25 mouse cellular contexts compared by ENCODE assay signal in the genomic region with DNA sequence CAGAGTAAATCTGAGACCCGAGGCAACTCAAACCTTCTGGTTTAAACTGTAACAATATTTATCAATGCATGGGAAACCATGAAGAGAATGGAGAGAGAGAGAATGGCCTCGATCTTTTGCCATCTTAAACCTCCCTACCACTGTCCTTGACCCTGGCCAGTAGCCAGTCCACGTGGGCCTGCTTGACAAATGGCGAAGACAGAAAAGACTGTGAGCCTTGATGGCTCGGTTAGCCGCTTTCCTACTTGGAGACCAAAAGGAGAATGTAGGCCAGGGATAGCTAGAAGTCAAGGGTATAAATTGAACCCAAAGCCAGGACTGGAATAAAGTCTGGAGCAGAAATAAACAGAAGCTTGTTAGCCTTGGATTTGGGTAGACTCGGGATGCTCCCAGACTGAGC. TPM values are rescaled to one million over a fixed set of nuclear protein-coding genes. Genes with fewer than 3 reads are reported as not detected.
A peak's percentile ranks its signal among the peaks of the same experiment; 100 is the strongest.
DNase-seq lines count a peak whose midpoint lies in the region; ATAC-seq and TF ChIP-seq lines count a peak whose summit lies in the region.
"Had no signal": no experiment of that assay in that cellular context is flagged by ENCODE, and none has a peak within 500 bp of the region (broad histone marks: within the 10 kb centered on the region; RNA-seq: fewer than 3 reads in every experiment).

No protein-coding gene starts in this region.

- H3K4me3 ChIP-seq in liver, embryonic 15.5 days (replicated peaks): no peak overlapping the region
- H3K4me3 ChIP-seq in MEL (ENCODE audit: control insufficient read depth in 1 of 2, insufficient read depth in 1 of 2, low read depth in 2 of 2, low read length in 2 of 2) (no peak overlapping the region; a peak in 1 of 4 replicates), macrophage (ENCODE audit: inconsistent target) (peak overlapping the region; percentile 82)
- H3K4me3 ChIP-seq: embryonic facial prominence, embryonic 13.5 days; forebrain, embryonic 10.5 days; heart, embryonic 13.5 days; hindbrain, embryonic 10.5 days; hindbrain, embryonic 15.5 days; kidney, embryonic 15.5 days; limb, embryonic 10.5 days; limb, embryonic 15.5 days; midbrain, embryonic 12.5 days; myocyte; neural tube, embryonic 12.5 days had no signal

- ATAC-seq in liver, embryonic 15.5 days (ENCODE audit: insufficient read depth): no peak
- ATAC-seq: forebrain, embryonic 16.5 days; inflammation-experienced regulatory T-cells, adult 6 months had no signal

- no peak overlapping the region for H3K9ac ChIP-seq in liver, embryonic 15.5 days
- H3K9ac ChIP-seq in MEL (ENCODE audit: control insufficient read depth, low read depth, low read length, poor library complexity, severe bottlenecking): no peak overlapping the region
- H3K9ac ChIP-seq: embryonic facial prominence, embryonic 13.5 days; heart, embryonic 13.5 days; hindbrain, embryonic 15.5 days; kidney, embryonic 15.5 days; limb, embryonic 15.5 days; midbrain, embryonic 12.5 days; neural tube, embryonic 12.5 days had no signal

- no peak for TF ChIP-seq POLR2A in MEL (IDR thresholded peaks at IDR 0.05; ENCODE audit: control insufficient read depth in 1 of 2, insufficient read depth in 1 of 2, low read depth in 1 of 2, low read length in 2 of 2, poor library complexity in 1 of 2)

- no peak for TF ChIP-seq EP300 in MEL (IDR thresholded peaks at IDR 0.05; ENCODE audit: low read depth in 1 of 2, low read length in 2 of 2)

- DNase-seq in liver (no peak), A20 (ENCODE audit: low read depth, low spot score) (peak; percentile 67), MEL (ENCODE audit: low read depth, low spot score) (no peak)
- no peak for DNase-seq in right cerebral cortex, postnatal 25 days
- no peak for DNase-seq in right cerebral cortex, adult 18-20 months
- DNase-seq: cerebellum, adult 11 months; cerebellum, adult 9-10 months; gastrocnemius, adult 2 months; gastrocnemius, postnatal 36 days; thymus, postnatal 4 days had no signal

- H3K27ac ChIP-seq in liver, embryonic 15.5 days (replicated peaks): no peak overlapping the region
- H3K27ac ChIP-seq in MEL (ENCODE audit: control insufficient read depth, low read depth, low read length) (peak overlapping the region; percentile 67; the same call in 1 of the 2 replicates), macrophage (peak overlapping the region; percentile 100)
- H3K27ac ChIP-seq: embryonic facial prominence, embryonic 13.5 days; forebrain, embryonic 10.5 days; heart, embryonic 13.5 days; hindbrain, embryonic 10.5 days; hindbrain, embryonic 15.5 days; kidney, embryonic 15.5 days; limb, embryonic 10.5 days; limb, embryonic 15.5 days; midbrain, embryonic 12.5 days; neural tube, embryonic 12.5 days had no signal

- H3K9me3 ChIP-seq in liver, embryonic 15.5 days (replicated peaks): no peaks in the 10 kb centered on the region
- no peaks in the 10 kb centered on the region for H3K9me3 ChIP-seq in MEL (replicated peaks; ENCODE audit: insufficient read depth, low read length)
- H3K9me3 ChIP-seq: embryonic facial prominence, embryonic 13.5 days; forebrain, embryonic 10.5 days; heart, embryonic 13.5 days; hindbrain, embryonic 10.5 days; hindbrain, embryonic 15.5 days; kidney, embryonic 15.5 days; limb, embryonic 10.5 days; limb, embryonic 15.5 days; midbrain, embryonic 12.5 days; neural tube, embryonic 12.5 days had no signal

- H3K4me1 ChIP-seq in liver, embryonic 15.5 days (replicated peaks): peaks cover 4% of the 10 kb centered on the region
- peaks cover 9 to 46% of the 10 kb centered on the region in 2 experiments for H3K4me1 ChIP-seq in MEL (ENCODE audit: control insufficient read depth in 1 of 2, insufficient read depth in 2 of 2, low read length in 2 of 2)

- TF ChIP-seq CTCF in MEL (IDR thresholded peaks at IDR 0.05 in 2 of 3, conservative IDR thresholded peaks at IDR 0.05 in 1 of 3; ENCODE audit: control insufficient read depth in 1 of 3, insufficient read depth in 1 of 3, low read depth in 2 of 3, low read length in 3 of 3, poor library complexity in 1 of 3, severe bottlenecking in 1 of 3): no peak

- TF ChIP-seq RAD21 in MEL (IDR thresholded peaks at IDR 0.05; ENCODE audit: low read depth, low read length): no peak

- H3K27me3 ChIP-seq in liver, embryonic 15.5 days: no peaks in the 10 kb centered on the region
- no peaks in the 10 kb centered on the region for H3K27me3 ChIP-seq in MEL (ENCODE audit: control insufficient read depth in 1 of 2, insufficient read depth in 2 of 2, low read length in 2 of 2)
- H3K27me3 ChIP-seq: embryonic facial prominence, embryonic 13.5 days; heart, embryonic 13.5 days; hindbrain, embryonic 15.5 days; kidney, embryonic 15.5 days; limb, embryonic 15.5 days; neural tube, embryonic 12.5 days had no signal

- no peaks in the 10 kb centered on the region for H3K79me2 ChIP-seq in MEL (ENCODE audit: control insufficient read depth, insufficient read depth, low read length, poor library complexity)
- H3K79me2 ChIP-seq in macrophage (ENCODE audit: inconsistent target): peaks cover 85% of the 10 kb centered on the region

- 63% methylated on average over 7 of the region's 7 CpGs for WGBS in liver, embryonic 15.5 days (ENCODE audit: insufficient replicate concordance)
- 60% methylated on average over 7 of the region's 7 CpGs for WGBS in macrophage (ENCODE audit: missing documents)

- H3K4me2 ChIP-seq in liver, embryonic 15.5 days: peak overlapping the region; percentile 1
- H3K4me2 ChIP-seq: embryonic facial prominence, embryonic 13.5 days; heart, embryonic 13.5 days; hindbrain, embryonic 15.5 days; kidney, embryonic 15.5 days; limb, embryonic 15.5 days; midbrain, embryonic 12.5 days; neural tube, embryonic 12.5 days had no signal

- H3K36me3 ChIP-seq in liver, embryonic 15.5 days (replicated peaks): no peaks in the 10 kb centered on the region
- peaks cover 0 to 41% of the 10 kb centered on the region in 2 experiments; a peak in 2 of 4 replicates for H3K36me3 ChIP-seq in MEL (ENCODE audit: control insufficient read depth in 1 of 2, insufficient read depth in 2 of 2, low read length in 2 of 2)
- H3K36me3 ChIP-seq in macrophage (ENCODE audit: inconsistent target): no peaks in the 10 kb centered on the region
- H3K36me3 ChIP-seq: embryonic facial prominence, embryonic 13.5 days; forebrain, embryonic 10.5 days; heart, embryonic 13.5 days; hindbrain, embryonic 10.5 days; hindbrain, embryonic 15.5 days; kidney, embryonic 15.5 days; limb, embryonic 10.5 days; limb, embryonic 15.5 days; midbrain, embryonic 12.5 days; neural tube, embryonic 12.5 days had no signal

TF ChIP-seq in MEL, 35 proteins besides CTCF, POLR2A, EP300 and RAD21:
- TF ChIP-seq BHLHE40 (IDR thresholded peaks at IDR 0.05; ENCODE audit: borderline replicate concordance, low read depth, low read length) (no peak), ETS1 (IDR thresholded peaks at IDR 0.05; ENCODE audit: low read depth, low read length) (no peak), JUND (IDR thresholded peaks at IDR 0.05; ENCODE audit: low read depth, low read length) (no peak), E2F4 (IDR thresholded peaks at IDR 0.05; ENCODE audit: borderline replicate concordance, low read depth, low read length) (no peak), USF1 (IDR thresholded peaks at IDR 0.05; ENCODE audit: low read depth, low read length) (no peak), UBTF (IDR thresholded peaks at IDR 0.05; ENCODE audit: borderline replicate concordance, insufficient read depth, low read depth, low read length) (no peak), ZNF384 (IDR thresholded peaks at IDR 0.05; ENCODE audit: low read depth, low read length) (no peak), MAFK (IDR thresholded peaks at IDR 0.05; ENCODE audit: borderline replicate concordance, low read depth, low read length) (no peak)

RNA-seq across cellular contexts. Expression of a gene that starts 0.8 kb away (rescaled TPM):
- polyA plus RNA-seq in liver, embryonic 15.5 days (2015; fragmentation: Nextera tagmentation; extraction: Ambion mirVana): 0.59 and 0.78 TPM in 2 replicates
- total RNA-seq in MEL (2012; rRNA removed): 0.12 and 0.39 TPM in 2 replicates
- polyA plus RNA-seq in MEL (2012; ENCODE audit: insufficient read depth in 1 of 2, insufficient read length in 2 of 2, low read depth in 1 of 2, low replicate concordance in 2 of 2, missing spikeins in 1 of 2) (1 to 10 TPM in 1 of 2 experiments, not detected in 1; 1.8 TPM), macrophage (2018) (303 to 726 TPM (median 382 TPM) in 3 replicates)
- 1,000 to 10,000 TPM in 1 of 26 experiments, 100 to 1,000 TPM in 25; 201 to 1,028 (median 508) TPM for total RNA-seq in macrophage (2018; cell fraction: chromatin; rRNA removed)
- 100 to 1,000 TPM; 376 to 879 (median 604) TPM for total RNA-seq in macrophage (2018; cell fraction: cytosol; rRNA removed)
- total RNA-seq in macrophage (2018; cell fraction: nucleus; rRNA removed): 1,000 to 10,000 TPM in 4 of 26 experiments, 100 to 1,000 TPM in 22; 480 to 1,145 (median 738) TPM

Comparison
In these comparisons a context has a peak if more than half of its experiments do, and no peak if none do; other contexts are left out.
1. RNA of a gene that starts 0.8 kb away (polyA plus RNA-seq): 303 to 726 TPM in macrophage; 1.8 TPM in MEL and 0.59 to 0.78 TPM in liver, embryonic 15.5 days; every median in the first group is over 100 times any median in the second.